Mouse (Mus musculus): ENCODE results near the gene Idh3a. TPM values are rescaled to one million over a fixed set of nuclear protein-coding genes. Genes with fewer than 3 reads are reported as not detected.
A peak's percentile ranks its signal among the peaks of the same experiment; 100 is the strongest.

The Idh3a gene
- polyA plus RNA-seq, 1 experiment from 2014 or later: 118 TPM

- peaks cover 16% of the 10 kb centered on the region for H3K36me3 ChIP-seq (ENCODE audit: control insufficient read depth, insufficient read depth, low read length)
- no peaks in the 10 kb centered on the region for H3K9me3 ChIP-seq (ENCODE audit: control insufficient read depth, low read length)
- H3K4me3 ChIP-seq (ENCODE audit: low read depth, low read length): no peak overlapping the region
- no peak overlapping the region for H3K27ac ChIP-seq (ENCODE audit: low read depth, low read length)
- no peaks in the 10 kb centered on the region for H3K4me1 ChIP-seq (replicated peaks; ENCODE audit: control insufficient read depth, insufficient read depth, low read length)
- DNase-seq (ENCODE audit: low spot score) (no peak), ATAC-seq (ENCODE audit: low FRiP score) (no peak)
- H3K9ac ChIP-seq (ENCODE audit: low read depth, low read length): no peak overlapping the region
- WGBS: 65% methylated on average over 5 of the region's 5 CpGs
- no peaks in the 10 kb centered on the region for H3K27me3 ChIP-seq (ENCODE audit: control insufficient read depth, insufficient read depth, low read length)
- no peak overlapping the region for H3K4me2 ChIP-seq (replicated peaks; ENCODE audit: low read depth, low read length)
Measured at GRCm38 (mm10) chr9:54604131-54604654, 18.1 kb downstream of the Idh3a start.

GRCm38 (mm10) chr9:54604886-54605285, 18.8 kb downstream of the Idh3a start:
- no peaks in the 10 kb centered on the region for H3K27me3 ChIP-seq (ENCODE audit: control insufficient read depth, insufficient read depth, low read length)
- ATAC-seq (ENCODE audit: low FRiP score) (no peak), DNase-seq (ENCODE audit: low spot score) (peak; percentile 71)
- no peaks in the 10 kb centered on the region for H3K4me1 ChIP-seq (replicated peaks; ENCODE audit: control insufficient read depth, insufficient read depth, low read length)
- H3K4me2 ChIP-seq (replicated peaks; ENCODE audit: low read depth, low read length): no peak overlapping the region
- H3K27ac ChIP-seq (ENCODE audit: low read depth, low read length): no peak overlapping the region
- no peak overlapping the region for H3K4me3 ChIP-seq (ENCODE audit: low read depth, low read length)
- WGBS: 55% methylated on average over 4 of the region's 4 CpGs
- peaks cover 12% of the 10 kb centered on the region for H3K36me3 ChIP-seq (ENCODE audit: control insufficient read depth, insufficient read depth, low read length)
- no peaks in the 10 kb centered on the region for H3K9me3 ChIP-seq (ENCODE audit: control insufficient read depth, low read length)
- H3K9ac ChIP-seq (ENCODE audit: low read depth, low read length): no peak overlapping the region

GRCm38 (mm10) chr9:54612781-54613191, 26.7 kb downstream of the Idh3a start:
- H3K27ac ChIP-seq (ENCODE audit: low read depth, low read length): no peak overlapping the region
- ATAC-seq (ENCODE audit: low FRiP score): no peak
- 91% methylated on average over 5 of the region's 5 CpGs for WGBS
- H3K4me2 ChIP-seq (replicated peaks; ENCODE audit: low read depth, low read length): no peak overlapping the region
- no peaks in the 10 kb centered on the region for H3K36me3 ChIP-seq (ENCODE audit: control insufficient read depth, insufficient read depth, low read length)
- H3K4me3 ChIP-seq (ENCODE audit: low read depth, low read length): no peak overlapping the region
- no peaks in the 10 kb centered on the region for H3K27me3 ChIP-seq (ENCODE audit: control insufficient read depth, insufficient read depth, low read length)
- no peak overlapping the region for H3K9ac ChIP-seq (ENCODE audit: low read depth, low read length)
- H3K9me3 ChIP-seq (ENCODE audit: control insufficient read depth, low read length): no peaks in the 10 kb centered on the region
- no peak for DNase-seq (ENCODE audit: low spot score)
- H3K4me1 ChIP-seq (replicated peaks; ENCODE audit: control insufficient read depth, insufficient read depth, low read length): no peaks in the 10 kb centered on the region

- ATAC-seq (ENCODE audit: low FRiP score) (no peak), DNase-seq (ENCODE audit: low spot score) (peak; percentile 77)
- WGBS: 76% methylated on average over 13 of the region's 13 CpGs
- Histone ChIP-seq H3K9me3 (ENCODE audit: control insufficient read depth, low read length) (no peaks in the 10 kb centered on the region), H3K9ac (ENCODE audit: low read depth, low read length) (no peak overlapping the region), H3K27me3 (ENCODE audit: control insufficient read depth, insufficient read depth, low read length) (no peaks in the 10 kb centered on the region), H3K27ac (ENCODE audit: low read depth, low read length) (no peak overlapping the region), H3K4me3 (ENCODE audit: low read depth, low read length) (no peak overlapping the region), H3K36me3 (ENCODE audit: control insufficient read depth, insufficient read depth, low read length) (no peaks in the 10 kb centered on the region), H3K4me1 (replicated peaks; ENCODE audit: control insufficient read depth, insufficient read depth, low read length) (no peaks in the 10 kb centered on the region), H3K4me2 (replicated peaks; ENCODE audit: low read depth, low read length) (no peak overlapping the region)
Measured at GRCm38 (mm10) chr9:54614182-54614850, 28.2 kb downstream of the Idh3a start.

GRCm38 (mm10) chr9:54627240-54627639, 41.1 kb downstream of the Idh3a start:
- 89% methylated on average over 5 of the region's 5 CpGs for WGBS

GRCm38 (mm10) chr9:54628752-54629151, 42.6 kb downstream of the Idh3a start:
- Histone ChIP-seq H3K36me3 (ENCODE audit: control insufficient read depth, insufficient read depth, low read length) (no peaks in the 10 kb centered on the region), H3K9ac (ENCODE audit: low read depth, low read length) (no peak overlapping the region), H3K9me3 (ENCODE audit: control insufficient read depth, low read length) (no peaks in the 10 kb centered on the region), H3K27ac (ENCODE audit: low read depth, low read length) (no peak overlapping the region), H3K4me1 (replicated peaks; ENCODE audit: control insufficient read depth, insufficient read depth, low read length) (no peaks in the 10 kb centered on the region), H3K4me3 (ENCODE audit: low read depth, low read length) (no peak overlapping the region), H3K4me2 (replicated peaks; ENCODE audit: low read depth, low read length) (no peak overlapping the region), H3K27me3 (ENCODE audit: control insufficient read depth, insufficient read depth, low read length) (no peaks in the 10 kb centered on the region)
- DNase-seq (ENCODE audit: low spot score): no peak
- 89% methylated on average over 4 of the region's 4 CpGs for WGBS
- ATAC-seq (ENCODE audit: low FRiP score): no peak

More at GRCm38 (mm10) chr9:54627240-54627639, 41.1 kb downstream of the Idh3a start:
- no peak overlapping the region for H3K9ac ChIP-seq (ENCODE audit: low read depth, low read length)
- H3K27me3 ChIP-seq (ENCODE audit: control insufficient read depth, insufficient read depth, low read length): no peaks in the 10 kb centered on the region
- no peak overlapping the region for H3K4me2 ChIP-seq (replicated peaks; ENCODE audit: low read depth, low read length)
- no peak for ATAC-seq (ENCODE audit: low FRiP score)
- no peaks in the 10 kb centered on the region for H3K4me1 ChIP-seq (replicated peaks; ENCODE audit: control insufficient read depth, insufficient read depth, low read length)
- no peaks in the 10 kb centered on the region for H3K9me3 ChIP-seq (ENCODE audit: control insufficient read depth, low read length)
- DNase-seq (ENCODE audit: low spot score): no peak
- H3K27ac ChIP-seq (ENCODE audit: low read depth, low read length): no peak overlapping the region
- H3K36me3 ChIP-seq (ENCODE audit: control insufficient read depth, insufficient read depth, low read length): no peaks in the 10 kb centered on the region
- H3K4me3 ChIP-seq (ENCODE audit: low read depth, low read length): no peak overlapping the region

- H3K27ac ChIP-seq (ENCODE audit: low read depth, low read length): no peak overlapping the region
- H3K9me3 ChIP-seq (ENCODE audit: control insufficient read depth, low read length): no peaks in the 10 kb centered on the region
- no peak overlapping the region for H3K4me3 ChIP-seq (ENCODE audit: low read depth, low read length)
- DNase-seq (ENCODE audit: low spot score) (no peak), ATAC-seq (ENCODE audit: low FRiP score) (no peak)
- H3K36me3 ChIP-seq (ENCODE audit: control insufficient read depth, insufficient read depth, low read length): no peaks in the 10 kb centered on the region
- H3K4me1 ChIP-seq (replicated peaks; ENCODE audit: control insufficient read depth, insufficient read depth, low read length): no peaks in the 10 kb centered on the region
- no peak overlapping the region for H3K4me2 ChIP-seq (replicated peaks; ENCODE audit: low read depth, low read length)
- no peak overlapping the region for H3K9ac ChIP-seq (ENCODE audit: low read depth, low read length)
- WGBS: 87% methylated on average over 5 of the region's 5 CpGs
- no peaks in the 10 kb centered on the region for H3K27me3 ChIP-seq (ENCODE audit: control insufficient read depth, insufficient read depth, low read length)
Measured at GRCm38 (mm10) chr9:54629613-54630261, 43.6 kb downstream of the Idh3a start.

- DNase-seq (ENCODE audit: low spot score) (no peak), ATAC-seq (ENCODE audit: low FRiP score) (no peak)
- no peaks in the 10 kb centered on the region for H3K27me3 ChIP-seq (ENCODE audit: control insufficient read depth, insufficient read depth, low read length)
Measured at GRCm38 (mm10) chr9:54630905-54631304, 44.8 kb downstream of the Idh3a start.

GRCm38 (mm10) chr9:54633401-54633800, 47.3 kb downstream of the Idh3a start:
- ATAC-seq (ENCODE audit: low FRiP score): no peak
- H3K36me3 ChIP-seq (ENCODE audit: control insufficient read depth, insufficient read depth, low read length): no peaks in the 10 kb centered on the region
- 90% methylated on average over 2 of the region's 2 CpGs for WGBS

More at GRCm38 (mm10) chr9:54630905-54631304, 44.8 kb downstream of the Idh3a start:
- Histone ChIP-seq H3K4me3 (ENCODE audit: low read depth, low read length) (no peak overlapping the region), H3K27ac (ENCODE audit: low read depth, low read length) (no peak overlapping the region), H3K36me3 (ENCODE audit: control insufficient read depth, insufficient read depth, low read length) (no peaks in the 10 kb centered on the region), H3K9ac (ENCODE audit: low read depth, low read length) (no peak overlapping the region), H3K9me3 (ENCODE audit: control insufficient read depth, low read length) (no peaks in the 10 kb centered on the region), H3K4me1 (replicated peaks; ENCODE audit: control insufficient read depth, insufficient read depth, low read length) (no peaks in the 10 kb centered on the region), H3K4me2 (replicated peaks; ENCODE audit: low read depth, low read length) (no peak overlapping the region)

More at GRCm38 (mm10) chr9:54633401-54633800, 47.3 kb downstream of the Idh3a start:
- Histone ChIP-seq H3K4me1 (replicated peaks; ENCODE audit: control insufficient read depth, insufficient read depth, low read length) (no peaks in the 10 kb centered on the region), H3K9ac (ENCODE audit: low read depth, low read length) (no peak overlapping the region), H3K27ac (ENCODE audit: low read depth, low read length) (no peak overlapping the region), H3K27me3 (ENCODE audit: control insufficient read depth, insufficient read depth, low read length) (no peaks in the 10 kb centered on the region), H3K9me3 (ENCODE audit: control insufficient read depth, low read length) (no peaks in the 10 kb centered on the region), H3K4me3 (ENCODE audit: low read depth, low read length) (no peak overlapping the region), H3K4me2 (replicated peaks; ENCODE audit: low read depth, low read length) (no peak overlapping the region)
- no peak for DNase-seq (ENCODE audit: low spot score)
